Mouse (Mus musculus) urinary bladder, postnatal 4 days (tissue): ENCODE data around the gene Cfap58.

ENCODE experiments used
- DNase-seq, 2 experiments: peaks; one replicate each; pipeline ENCODE4 v3.0.0; 2021 to 2022; ENCODE audit warnings: low spot score in 2 of 2

Cfap58 gene

DNA sequence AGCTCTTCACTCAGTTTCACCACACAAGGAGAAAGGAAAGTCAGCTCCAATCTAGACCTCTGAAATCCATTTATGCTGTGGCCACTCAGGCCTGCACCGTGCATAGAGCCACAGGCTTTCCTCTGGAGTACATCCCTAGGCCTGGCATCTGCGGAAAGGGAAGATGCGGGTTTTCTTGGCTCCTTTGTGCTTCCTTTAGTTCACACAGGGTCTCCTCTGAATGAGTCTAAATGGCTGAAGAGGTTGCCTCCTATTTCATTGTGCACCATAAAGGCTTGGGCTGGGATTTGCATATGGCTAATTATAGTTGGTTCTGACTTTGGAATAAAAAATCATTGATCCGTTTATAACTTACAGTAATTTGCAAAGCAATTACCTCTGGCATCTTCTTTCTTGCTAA lies 144.0 kb downstream of the Cfap58 start:
- DNase-seq, result no peak
